Mouse (Mus musculus) thymus, postnatal 4 days (tissue): ENCODE measurements at regions not wholly inside any gene's neighbourhood (a gene's known extent, or its start where the extent isn't known, plus 50 kb on each side); places are given as distances from the start of the nearest gene placed in this dataset.

Experiments used
- DNase-seq: peaks from one replicate; pipeline ENCODE4 v3.0.0; 2021

DNA sequence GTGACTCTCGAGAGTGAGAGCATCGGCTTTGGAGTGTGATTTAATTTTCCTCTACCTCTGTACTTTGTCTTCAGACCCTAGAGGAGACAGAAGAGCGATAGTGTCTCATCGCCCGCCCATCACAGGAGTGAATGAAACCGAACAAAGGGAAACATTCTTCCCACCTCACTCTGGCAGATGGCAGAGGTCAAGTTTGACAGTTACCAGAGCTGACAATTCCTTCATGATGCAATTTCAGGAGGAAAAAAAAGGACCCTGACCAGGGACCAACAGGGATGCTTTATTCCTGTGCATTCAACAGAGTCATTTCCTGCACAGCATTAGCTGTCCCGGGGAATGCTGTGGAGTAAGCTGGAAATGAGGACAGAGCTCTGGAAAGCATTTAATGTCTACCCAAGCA lies 106.3 kb upstream of the Lyplal1 start:
- DNase-seq, result no peak

GRCm38 (mm10) chr1:186218995-186219394 lies 101.9 kb upstream of the Lyplal1 start:
- DNase-seq, result no peak

GRCm38 (mm10) chr1:186217198-186217597 lies 100.1 kb upstream of the Lyplal1 start:
- DNase-seq, result no peak

GRCm38 (mm10) chr1:186204151-186204550 lies 87.0 kb upstream of the Lyplal1 start:
- DNase-seq, result no peak

- DNase-seq, result no peak
Measured at GRCm38 (mm10) chr1:186202536-186202935, 85.4 kb upstream of the Lyplal1 start.

DNA sequence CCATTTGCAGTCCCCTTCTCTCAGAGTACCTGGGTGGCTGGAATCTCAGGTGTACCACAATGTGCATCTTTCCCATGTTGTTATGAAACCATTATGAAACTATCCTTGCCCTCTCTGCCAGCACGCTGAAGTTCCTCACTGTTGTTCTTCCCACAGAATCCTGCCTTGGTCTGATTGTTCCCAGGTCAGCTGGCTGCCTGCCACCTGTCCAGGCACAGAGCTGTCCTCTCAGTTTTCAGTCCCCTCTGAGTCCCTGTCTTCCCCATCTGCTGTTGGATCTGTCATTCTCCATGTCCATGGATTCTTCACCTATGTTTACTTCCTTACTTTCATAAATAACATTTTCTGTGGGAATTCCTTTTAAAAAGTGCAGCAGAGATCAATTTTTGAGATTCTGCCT lies 81.3 kb upstream of the Lyplal1 start:
- no peak for DNase-seq

DNA sequence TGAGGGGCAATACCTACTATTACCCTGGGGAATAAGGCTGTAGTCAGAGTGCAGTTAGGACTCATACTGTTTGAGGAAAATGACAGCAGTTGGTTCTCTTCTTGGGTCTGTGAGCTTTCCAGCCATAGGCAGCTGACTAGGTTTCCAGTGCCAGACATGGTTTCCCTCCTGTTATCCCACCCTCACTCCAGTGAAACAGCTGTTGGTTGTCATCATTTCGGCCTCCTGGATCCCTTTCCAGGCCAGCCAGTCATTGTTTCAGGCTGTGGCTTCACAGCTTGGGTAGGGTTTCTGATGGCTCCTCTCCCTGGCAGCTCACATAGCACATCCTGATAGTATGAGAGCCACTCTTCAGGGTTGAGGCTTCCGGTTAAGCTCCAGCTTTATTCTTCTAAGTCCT lies 79.9 kb upstream of the Lyplal1 start:
- no peak for DNase-seq

- DNase-seq, result no peak
Measured at GRCm38 (mm10) chr1:186189390-186189789, 72.3 kb upstream of the Lyplal1 start.

GRCm38 (mm10) chr1:186187372-186187771 lies 70.3 kb upstream of the Lyplal1 start:
- DNase-seq, result no peak

GRCm38 (mm10) chr1:186183204-186183651 lies 66.1 kb upstream of the Lyplal1 start:
- DNase-seq, result no peak

GRCm38 (mm10) chr1:186182498-186183203 lies 65.5 kb upstream of the Lyplal1 start:
- DNase-seq, result no peak

GRCm38 (mm10) chr1:186177019-186177418 lies 59.9 kb upstream of the Lyplal1 start:
- no peak for DNase-seq

DNA sequence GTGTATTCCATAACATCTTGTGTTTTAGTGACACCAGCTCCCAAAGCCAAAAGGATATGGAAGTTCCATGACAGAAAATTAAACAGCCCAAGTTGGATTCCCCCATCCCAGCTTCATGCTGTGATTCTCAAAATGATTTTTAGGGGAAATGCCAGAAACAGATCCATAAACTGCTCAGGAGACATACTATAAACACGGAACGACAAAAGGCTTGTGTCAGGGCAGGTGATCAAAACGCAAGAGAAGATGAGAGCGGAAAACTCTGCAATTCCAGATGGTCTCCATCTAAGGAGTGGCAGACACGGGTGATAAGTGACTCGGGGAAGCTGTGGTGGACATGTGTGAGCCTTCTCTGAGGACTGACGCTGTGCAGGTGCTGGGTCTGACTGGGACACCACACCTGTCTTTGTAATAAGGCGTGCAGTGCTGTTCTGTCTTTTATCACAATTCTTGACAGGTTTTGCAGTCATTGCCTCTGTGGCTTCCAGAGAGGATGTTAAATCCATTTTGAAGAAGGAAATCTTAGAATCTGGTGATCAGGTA lies 56.4 kb upstream of the Lyplal1 start:
- DNase-seq, result no peak

GRCm38 (mm10) chr1:186171691-186172090 lies 54.6 kb upstream of the Lyplal1 start:
- no peak for DNase-seq
